Mouse (Mus musculus): ENCODE results near the gene Gfi1. TPM values are rescaled to one million over a fixed set of nuclear protein-coding genes. Genes with fewer than 3 reads are reported as not detected.

The Gfi1 gene
- polyA plus RNA-seq, 1 experiment: 0.09 TPM

- Histone ChIP-seq H3K4me3 (ENCODE audit: insufficient read depth, poor library complexity, severe bottlenecking) (no peak overlapping the region), H3K36me3 (ENCODE audit: control insufficient read depth, insufficient read depth) (no peaks in the 10 kb centered on the region), H3K27me3 (ENCODE audit: control insufficient read depth, insufficient read depth, insufficient read length) (no peaks in the 10 kb centered on the region), H3ac (ENCODE audit: control insufficient read depth, insufficient read length, low read depth) (no peak overlapping the region), H3K79me2 (ENCODE audit: control insufficient read depth, insufficient read depth) (no peaks in the 10 kb centered on the region), H3K79me3 (ENCODE audit: low read depth) (no peaks in the 10 kb centered on the region)
- TF ChIP-seq MYOD1 (IDR thresholded peaks at IDR 0.05; ENCODE audit: control insufficient read depth, insufficient read length, low read depth) (no peak), CTCF (IDR thresholded peaks at IDR 0.05; ENCODE audit: control insufficient read depth, insufficient read depth, insufficient read length) (no peak), MAX (IDR thresholded peaks at IDR 0.05) (no peak)
Observed at GRCm38 (mm10) chr5:107706262-107706661, 19.6 kb downstream of the Gfi1 start.

GRCm38 (mm10) chr5:107705756-107706155 lies 20.1 kb downstream of the Gfi1 start:
- Histone ChIP-seq H3K79me2 (ENCODE audit: control insufficient read depth, insufficient read depth) (no peaks in the 10 kb centered on the region), H3K79me3 (ENCODE audit: low read depth) (no peaks in the 10 kb centered on the region), H3ac (ENCODE audit: control insufficient read depth, insufficient read length, low read depth) (no peak overlapping the region), H3K27me3 (ENCODE audit: control insufficient read depth, insufficient read depth, insufficient read length) (no peaks in the 10 kb centered on the region), H3K4me3 (ENCODE audit: insufficient read depth, poor library complexity, severe bottlenecking) (no peak overlapping the region), H3K36me3 (ENCODE audit: control insufficient read depth, insufficient read depth) (no peaks in the 10 kb centered on the region)
- TF ChIP-seq FOSL1 (IDR thresholded peaks at IDR 0.05; ENCODE audit: insufficient read depth, low read length, poor library complexity, severe bottlenecking) (no peak), MYOG (IDR thresholded peaks at IDR 0.05; ENCODE audit: control insufficient read depth, extremely low read depth, insufficient read length) (no peak), CTCF (IDR thresholded peaks at IDR 0.05; ENCODE audit: control insufficient read depth, insufficient read depth, insufficient read length) (no peak), MAX (IDR thresholded peaks at IDR 0.05) (no peak), USF1 (IDR thresholded peaks at IDR 0.05; ENCODE audit: low read depth) (no peak), MYOD1 (IDR thresholded peaks at IDR 0.05; ENCODE audit: control insufficient read depth, insufficient read length, low read depth) (no peak), CEBPB (IDR thresholded peaks at IDR 0.05; ENCODE audit: low read depth) (no peak)

GRCm38 (mm10) chr5:107703207-107703763 lies 22.6 kb downstream of the Gfi1 start:
- H3K79me3 ChIP-seq (ENCODE audit: low read depth): no peaks in the 10 kb centered on the region
- TF ChIP-seq MYOG (IDR thresholded peaks at IDR 0.05; ENCODE audit: control insufficient read depth, extremely low read depth, insufficient read length) (no peak), FOSL1 (IDR thresholded peaks at IDR 0.05; ENCODE audit: insufficient read depth, low read length, poor library complexity, severe bottlenecking) (no peak), USF1 (IDR thresholded peaks at IDR 0.05; ENCODE audit: low read depth) (no peak), MAX (IDR thresholded peaks at IDR 0.05) (no peak), CTCF (IDR thresholded peaks at IDR 0.05; ENCODE audit: control insufficient read depth, insufficient read depth, insufficient read length) (no peak), MYOD1 (IDR thresholded peaks at IDR 0.05; ENCODE audit: control insufficient read depth, insufficient read length, low read depth) (no peak), CEBPB (IDR thresholded peaks at IDR 0.05; ENCODE audit: low read depth) (no peak)

GRCm38 (mm10) chr5:107701658-107702057 lies 24.2 kb downstream of the Gfi1 start:
- Histone ChIP-seq H3K27me3 (ENCODE audit: control insufficient read depth, insufficient read depth, insufficient read length) (no peaks in the 10 kb centered on the region), H3K79me3 (ENCODE audit: low read depth) (no peaks in the 10 kb centered on the region), H3ac (ENCODE audit: control insufficient read depth, insufficient read length, low read depth) (no peak overlapping the region), H3K79me2 (ENCODE audit: control insufficient read depth, insufficient read depth) (no peaks in the 10 kb centered on the region), H3K4me3 (ENCODE audit: insufficient read depth, poor library complexity, severe bottlenecking) (no peak overlapping the region), H3K36me3 (ENCODE audit: control insufficient read depth, insufficient read depth) (no peaks in the 10 kb centered on the region)
- TF ChIP-seq MYOG (IDR thresholded peaks at IDR 0.05; ENCODE audit: control insufficient read depth, extremely low read depth, insufficient read length) (no peak), CEBPB (IDR thresholded peaks at IDR 0.05; ENCODE audit: low read depth) (no peak), MYOD1 (IDR thresholded peaks at IDR 0.05; ENCODE audit: control insufficient read depth, insufficient read length, low read depth) (no peak), FOSL1 (IDR thresholded peaks at IDR 0.05; ENCODE audit: insufficient read depth, low read length, poor library complexity, severe bottlenecking) (no peak)

More at GRCm38 (mm10) chr5:107703207-107703763, 22.6 kb downstream of the Gfi1 start:
- no peaks in the 10 kb centered on the region for H3K27me3 ChIP-seq (ENCODE audit: control insufficient read depth, insufficient read depth, insufficient read length)
- no peak overlapping the region for H3K4me3 ChIP-seq (ENCODE audit: insufficient read depth, poor library complexity, severe bottlenecking)
- no peaks in the 10 kb centered on the region for H3K36me3 ChIP-seq (ENCODE audit: control insufficient read depth, insufficient read depth)
- no peaks in the 10 kb centered on the region for H3K79me2 ChIP-seq (ENCODE audit: control insufficient read depth, insufficient read depth)
- no peak overlapping the region for H3ac ChIP-seq (ENCODE audit: control insufficient read depth, insufficient read length, low read depth)

- Histone ChIP-seq H3K4me3 (ENCODE audit: insufficient read depth, poor library complexity, severe bottlenecking) (no peak overlapping the region), H3K36me3 (ENCODE audit: control insufficient read depth, insufficient read depth) (no peaks in the 10 kb centered on the region)
- TF ChIP-seq MAX (IDR thresholded peaks at IDR 0.05) (no peak), MYOD1 (IDR thresholded peaks at IDR 0.05; ENCODE audit: control insufficient read depth, insufficient read length, low read depth) (no peak), FOSL1 (IDR thresholded peaks at IDR 0.05; ENCODE audit: insufficient read depth, low read length, poor library complexity, severe bottlenecking) (no peak), CTCF (IDR thresholded peaks at IDR 0.05; ENCODE audit: control insufficient read depth, insufficient read depth, insufficient read length) (no peak), MYOG (IDR thresholded peaks at IDR 0.05; ENCODE audit: control insufficient read depth, extremely low read depth, insufficient read length) (no peak), CEBPB (IDR thresholded peaks at IDR 0.05; ENCODE audit: low read depth) (no peak), USF1 (IDR thresholded peaks at IDR 0.05; ENCODE audit: low read depth) (no peak)
Observed at GRCm38 (mm10) chr5:107700873-107701272, 25.0 kb downstream of the Gfi1 start.

GRCm38 (mm10) chr5:107698888-107699287 lies 26.9 kb downstream of the Gfi1 start:
- Histone ChIP-seq H3K36me3 (ENCODE audit: control insufficient read depth, insufficient read depth) (no peaks in the 10 kb centered on the region), H3ac (ENCODE audit: control insufficient read depth, insufficient read length, low read depth) (no peak overlapping the region), H3K4me3 (ENCODE audit: insufficient read depth, poor library complexity, severe bottlenecking) (no peak overlapping the region), H3K79me2 (ENCODE audit: control insufficient read depth, insufficient read depth) (no peaks in the 10 kb centered on the region), H3K79me3 (ENCODE audit: low read depth) (no peaks in the 10 kb centered on the region), H3K27me3 (ENCODE audit: control insufficient read depth, insufficient read depth, insufficient read length) (no peaks in the 10 kb centered on the region)
- TF ChIP-seq CTCF (IDR thresholded peaks at IDR 0.05; ENCODE audit: control insufficient read depth, insufficient read depth, insufficient read length) (no peak), CEBPB (IDR thresholded peaks at IDR 0.05; ENCODE audit: low read depth) (no peak), USF1 (IDR thresholded peaks at IDR 0.05; ENCODE audit: low read depth) (no peak), FOSL1 (IDR thresholded peaks at IDR 0.05; ENCODE audit: insufficient read depth, low read length, poor library complexity, severe bottlenecking) (no peak), MYOG (IDR thresholded peaks at IDR 0.05; ENCODE audit: control insufficient read depth, extremely low read depth, insufficient read length) (no peak), MYOD1 (IDR thresholded peaks at IDR 0.05; ENCODE audit: control insufficient read depth, insufficient read length, low read depth) (no peak)

More at GRCm38 (mm10) chr5:107700873-107701272, 25.0 kb downstream of the Gfi1 start:
- Histone ChIP-seq H3K79me3 (ENCODE audit: low read depth) (no peaks in the 10 kb centered on the region), H3K79me2 (ENCODE audit: control insufficient read depth, insufficient read depth) (no peaks in the 10 kb centered on the region), H3K27me3 (ENCODE audit: control insufficient read depth, insufficient read depth, insufficient read length) (no peaks in the 10 kb centered on the region), H3ac (ENCODE audit: control insufficient read depth, insufficient read length, low read depth) (no peak overlapping the region)
